Mouse (Mus musculus): ENCODE data around the gene Col5a3. TPM values are rescaled to one million over a fixed set of nuclear protein-coding genes. Genes with fewer than 3 reads are reported as not detected.
"Not testable (repeated sequence)": the region's sequence is repeated elsewhere in the genome, so short reads cannot be mapped to it uniquely, and the experiment has no call there.

Gene Col5a3
- 1 to 10 TPM in 3 of 26 experiments, under 1 TPM in 6, not detected in 17; 0.15 to 6.8 (median 0.37) TPM for total RNA-seq (2018; cell fraction: chromatin; rRNA removed)
- under 1 TPM in 4 of 26 experiments, not detected in 22; 0.03 to 0.06 (median 0.05) TPM for total RNA-seq (2018; cell fraction: cytosol; rRNA removed)
- total RNA-seq (2018; cell fraction: nucleus; rRNA removed) = 1 to 10 TPM in 1 of 26 experiments, under 1 TPM in 4, not detected in 21; 0.06 to 1.4 (median 0.12) TPM
- not detected in 3 replicates for polyA plus RNA-seq (2018)

DNA sequence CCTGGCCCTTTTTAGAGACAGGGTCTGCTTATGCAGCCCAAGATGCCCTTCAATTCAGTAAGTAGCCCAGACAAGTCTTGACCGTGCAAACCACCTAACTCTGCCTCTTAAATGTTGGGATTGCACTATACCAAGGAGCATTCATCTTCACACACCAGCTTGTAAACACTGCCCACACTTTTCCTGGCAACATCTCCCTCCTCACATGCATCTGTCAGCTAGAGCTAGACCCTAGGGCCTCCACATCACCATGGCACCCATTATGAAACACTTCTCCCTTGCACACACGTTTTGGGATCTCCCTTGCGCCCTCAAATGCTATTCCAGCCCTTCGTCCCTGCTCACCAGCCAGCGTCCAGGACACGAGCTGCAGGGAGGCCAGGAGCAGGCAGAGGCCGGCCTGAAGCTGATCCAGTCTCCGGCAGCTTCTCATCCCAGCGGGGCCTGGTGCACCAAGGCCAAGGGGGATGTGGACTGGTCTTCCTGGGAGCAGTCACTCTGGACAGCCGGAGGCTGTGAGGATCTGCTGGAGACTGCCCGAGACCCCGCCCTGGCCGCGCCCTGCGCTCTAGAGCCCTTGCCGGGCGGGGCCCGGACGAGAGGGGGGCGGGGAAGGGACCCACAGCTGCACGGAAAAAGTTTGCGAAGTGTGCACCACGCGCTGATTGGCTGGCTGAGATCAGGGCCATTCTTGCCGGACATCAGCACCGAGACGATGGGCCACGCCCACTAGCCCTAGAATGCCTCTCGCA is at the start of gene Col5a3:
Gene Col5a3 (minus strand): TSS at position 547 of the 752 bp plus-strand sequence.
- Histone ChIP-seq H3K79me2 (ENCODE audit: inconsistent target) (no peaks in the 10 kb centered on the region), H3K27ac (no peak within 1 kb of the TSS), H3K4me3 (ENCODE audit: inconsistent target) (no peak within 1 kb of the TSS), H3K36me3 (ENCODE audit: inconsistent target) (no peaks in the 10 kb centered on the region)
- 11% methylated on average over 28 of the region's 29 CpGs for WGBS (ENCODE audit: missing documents)

DNA sequence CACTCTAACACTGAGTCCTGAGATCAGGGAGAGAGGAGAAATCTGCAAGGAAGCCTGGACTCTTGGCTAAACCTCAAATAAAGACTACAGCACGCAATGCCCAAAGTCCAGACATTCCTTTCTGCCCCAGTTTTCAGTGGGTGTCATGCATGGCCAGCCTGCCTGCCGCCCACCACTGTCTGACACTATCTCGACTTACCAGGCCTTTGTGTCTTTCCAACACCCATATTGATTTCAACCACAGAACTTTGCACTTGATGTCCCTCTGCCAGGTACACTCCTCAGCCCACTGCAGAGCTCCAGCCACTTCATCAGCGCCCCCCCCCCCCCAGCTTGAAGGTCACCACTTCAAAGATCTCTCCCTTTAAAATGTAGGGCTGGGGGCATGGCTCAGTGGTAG is 47.4 kb upstream of the Col5a3 start:
- no peaks in the 10 kb centered on the region for H3K79me2 ChIP-seq (ENCODE audit: inconsistent target)
- no peak overlapping the region for H3K4me3 ChIP-seq (ENCODE audit: inconsistent target)
- no peaks in the 10 kb centered on the region for H3K36me3 ChIP-seq (ENCODE audit: inconsistent target)
- H3K27ac ChIP-seq = no peak overlapping the region
- 61% methylated on average over 4 of the region's 4 CpGs for WGBS (ENCODE audit: missing documents)

DNA sequence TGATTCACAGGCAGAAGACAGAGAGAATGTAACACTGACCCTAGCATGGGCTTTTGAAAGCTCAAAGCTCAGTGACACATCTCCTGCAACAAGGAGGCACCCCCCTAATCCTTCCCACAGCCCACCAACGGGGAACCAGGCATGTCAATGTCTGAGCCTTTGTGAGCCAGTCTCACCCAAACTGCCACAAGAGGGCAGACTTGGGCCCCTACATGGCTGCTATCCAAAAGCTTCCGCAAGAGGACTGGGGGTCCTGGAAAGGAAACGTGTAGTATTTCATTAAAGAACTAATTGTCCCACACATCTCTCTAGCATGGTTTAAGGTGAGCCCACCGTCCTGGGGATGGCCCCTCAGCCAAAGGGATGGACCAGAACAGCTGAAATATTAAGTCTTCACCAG is 47.0 kb upstream of the Col5a3 start:
- WGBS (ENCODE audit: missing documents) = 9% methylated on average over 4 of the region's 4 CpGs
- Histone ChIP-seq H3K79me2 (ENCODE audit: inconsistent target) (no peaks in the 10 kb centered on the region), H3K36me3 (ENCODE audit: inconsistent target) (no peaks in the 10 kb centered on the region), H3K27ac (no peak overlapping the region), H3K4me3 (ENCODE audit: inconsistent target) (no peak overlapping the region)

DNA sequence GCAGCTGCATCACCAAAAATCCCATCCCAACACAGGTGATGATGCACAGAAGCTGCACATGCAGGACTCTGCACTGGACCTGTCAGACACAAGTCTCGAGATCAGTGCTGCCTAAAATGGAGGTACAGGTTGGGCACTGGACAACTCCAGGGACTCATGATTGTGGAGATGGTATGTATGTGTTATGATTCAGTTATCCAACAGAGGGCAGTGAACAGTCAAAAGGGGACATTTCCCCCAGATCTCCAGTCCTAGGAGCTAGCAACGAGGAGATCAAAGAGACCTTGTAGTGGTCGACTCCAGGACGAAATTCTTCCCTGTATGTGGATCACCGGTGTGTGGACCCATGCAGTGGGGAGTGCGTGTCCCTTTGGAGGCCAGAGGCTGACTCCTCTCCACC is 45.1 kb upstream of the Col5a3 start:
- Histone ChIP-seq H3K79me2 (ENCODE audit: inconsistent target) (no peaks in the 10 kb centered on the region), H3K27ac (no peak overlapping the region), H3K4me3 (ENCODE audit: inconsistent target) (no peak overlapping the region), H3K36me3 (ENCODE audit: inconsistent target) (no peaks in the 10 kb centered on the region)
- 50% methylated on average over 6 of the region's 6 CpGs for WGBS (ENCODE audit: missing documents)

DNA sequence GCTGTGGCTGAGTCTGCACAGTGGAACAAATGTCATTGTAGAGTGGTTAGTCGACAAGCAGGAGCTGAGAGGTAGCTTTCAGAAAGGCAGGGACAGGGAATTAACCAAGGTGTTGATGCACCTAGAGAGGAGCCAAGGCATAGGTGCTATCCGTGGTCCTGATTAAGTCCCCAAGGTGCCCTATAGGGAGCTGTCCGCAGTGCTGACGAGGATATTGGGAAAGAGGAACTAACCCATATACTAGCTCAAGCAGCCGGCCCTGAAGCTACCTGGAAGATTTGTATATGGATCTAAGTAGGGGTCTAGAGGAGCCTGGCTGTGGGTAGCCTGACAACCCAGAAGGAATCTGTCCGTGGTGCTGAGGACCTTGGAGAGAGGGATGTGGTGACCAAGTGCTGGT is 42.3 kb upstream of the Col5a3 start:
- 6% methylated on average over 6 of the region's 6 CpGs for WGBS (ENCODE audit: missing documents)
- Histone ChIP-seq H3K36me3 (ENCODE audit: inconsistent target) (no peaks in the 10 kb centered on the region), H3K27ac (no peak overlapping the region), H3K4me3 (ENCODE audit: inconsistent target) (no peak overlapping the region), H3K79me2 (ENCODE audit: inconsistent target) (no peaks in the 10 kb centered on the region)

DNA sequence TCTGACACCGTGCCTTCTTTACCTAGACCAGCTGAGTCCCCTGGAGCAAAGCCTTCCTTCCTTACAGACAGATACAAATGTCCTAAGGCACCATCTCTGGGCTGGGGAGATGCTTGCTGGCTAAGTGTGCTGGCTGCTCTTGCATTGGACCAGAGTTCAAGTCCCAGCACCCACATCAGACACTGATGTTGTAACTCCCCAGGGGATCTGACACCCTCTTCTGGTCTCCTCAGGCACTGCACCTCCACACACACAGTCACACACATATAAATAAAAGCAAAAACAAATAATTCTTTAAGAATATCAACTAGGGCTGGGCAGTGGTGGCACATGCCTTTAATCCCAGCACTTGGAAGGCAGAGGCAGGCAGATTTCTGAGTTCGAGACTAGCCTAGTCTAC is 35.3 kb upstream of the Col5a3 start:
- H3K27ac ChIP-seq = no peak overlapping the region
- H3K79me2 ChIP-seq (ENCODE audit: inconsistent target) = no peaks in the 10 kb centered on the region
- no peak overlapping the region for H3K4me3 ChIP-seq (ENCODE audit: inconsistent target)
- WGBS (ENCODE audit: missing documents) = 100% methylated on average over 2 of the region's 2 CpGs
- no peaks in the 10 kb centered on the region for H3K36me3 ChIP-seq (ENCODE audit: inconsistent target)

DNA sequence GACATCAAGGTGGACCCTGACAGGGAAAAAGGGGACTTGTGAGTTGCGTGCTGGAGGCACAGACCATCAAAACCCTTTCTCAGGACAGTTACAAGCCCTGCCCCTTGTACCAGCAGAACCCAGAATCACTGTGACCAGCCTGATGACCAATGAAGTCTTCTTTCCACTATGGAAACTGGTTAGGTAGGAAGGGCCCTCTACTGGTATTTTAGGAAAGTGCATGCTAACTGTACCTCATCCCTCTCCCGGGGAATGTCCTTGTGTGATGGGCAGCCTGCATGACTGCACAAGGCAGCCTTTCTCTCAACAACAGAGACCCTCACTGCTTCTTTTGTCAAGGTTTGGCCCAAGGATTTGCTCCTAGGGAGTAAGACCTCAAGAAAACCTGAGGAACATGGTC is 27.8 kb upstream of the Col5a3 start:
- Histone ChIP-seq H3K4me3 (ENCODE audit: inconsistent target) (no peak overlapping the region), H3K79me2 (ENCODE audit: inconsistent target) (no peaks in the 10 kb centered on the region), H3K36me3 (ENCODE audit: inconsistent target) (no peaks in the 10 kb centered on the region), H3K27ac (no peak overlapping the region)
- 45% methylated on average over 2 of the region's 2 CpGs for WGBS (ENCODE audit: missing documents)

DNA sequence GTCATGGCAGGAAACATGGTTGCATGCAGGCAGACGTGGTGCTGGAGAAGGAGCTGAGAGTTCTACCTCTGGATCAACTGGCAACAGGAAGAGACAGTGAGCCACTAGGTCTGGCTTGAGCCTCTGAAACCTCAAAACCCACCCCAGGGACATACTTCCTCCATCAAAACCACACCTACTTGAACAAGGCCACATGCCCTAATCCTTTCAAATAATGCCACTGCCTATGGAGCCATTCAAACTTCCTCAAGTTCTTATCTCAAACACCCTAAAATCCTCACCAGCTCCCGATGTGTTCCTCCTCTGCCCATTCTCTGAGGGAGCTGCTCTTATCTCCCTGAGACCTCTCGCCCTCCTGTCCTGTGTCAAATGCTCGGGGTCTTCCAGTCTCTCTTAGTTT is 27.3 kb upstream of the Col5a3 start:
- WGBS (ENCODE audit: missing documents) = 38% methylated on average over 4 of the region's 4 CpGs
- Histone ChIP-seq H3K27ac (no peak overlapping the region), H3K36me3 (ENCODE audit: inconsistent target) (no peaks in the 10 kb centered on the region), H3K4me3 (ENCODE audit: inconsistent target) (no peak overlapping the region), H3K79me2 (ENCODE audit: inconsistent target) (no peaks in the 10 kb centered on the region)

DNA sequence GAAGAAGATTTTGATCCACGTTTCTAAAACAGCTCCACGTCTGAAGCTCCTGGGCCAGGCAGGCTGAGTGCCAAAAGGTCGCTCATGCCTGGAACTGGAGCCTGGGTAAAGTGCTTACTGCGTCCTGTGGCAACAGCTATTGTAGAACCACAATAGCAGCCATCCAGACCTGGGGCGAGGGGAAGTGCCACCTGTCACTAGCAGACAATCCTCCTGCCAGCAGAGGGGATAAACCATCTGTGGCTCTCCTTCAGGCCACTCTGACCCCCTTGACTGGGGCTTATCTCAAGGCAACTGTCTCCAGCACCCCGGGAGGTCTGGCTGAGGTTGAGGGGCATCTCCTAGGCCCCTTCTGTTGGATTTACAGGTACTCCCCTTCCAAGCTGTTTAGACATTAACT is 24.1 kb upstream of the Col5a3 start:
- 76% methylated on average over 5 of the region's 6 CpGs for WGBS (ENCODE audit: missing documents)
- Histone ChIP-seq H3K79me2 (ENCODE audit: inconsistent target) (no peaks in the 10 kb centered on the region), H3K4me3 (ENCODE audit: inconsistent target) (no peak overlapping the region), H3K36me3 (ENCODE audit: inconsistent target) (no peaks in the 10 kb centered on the region), H3K27ac (no peak overlapping the region)

DNA sequence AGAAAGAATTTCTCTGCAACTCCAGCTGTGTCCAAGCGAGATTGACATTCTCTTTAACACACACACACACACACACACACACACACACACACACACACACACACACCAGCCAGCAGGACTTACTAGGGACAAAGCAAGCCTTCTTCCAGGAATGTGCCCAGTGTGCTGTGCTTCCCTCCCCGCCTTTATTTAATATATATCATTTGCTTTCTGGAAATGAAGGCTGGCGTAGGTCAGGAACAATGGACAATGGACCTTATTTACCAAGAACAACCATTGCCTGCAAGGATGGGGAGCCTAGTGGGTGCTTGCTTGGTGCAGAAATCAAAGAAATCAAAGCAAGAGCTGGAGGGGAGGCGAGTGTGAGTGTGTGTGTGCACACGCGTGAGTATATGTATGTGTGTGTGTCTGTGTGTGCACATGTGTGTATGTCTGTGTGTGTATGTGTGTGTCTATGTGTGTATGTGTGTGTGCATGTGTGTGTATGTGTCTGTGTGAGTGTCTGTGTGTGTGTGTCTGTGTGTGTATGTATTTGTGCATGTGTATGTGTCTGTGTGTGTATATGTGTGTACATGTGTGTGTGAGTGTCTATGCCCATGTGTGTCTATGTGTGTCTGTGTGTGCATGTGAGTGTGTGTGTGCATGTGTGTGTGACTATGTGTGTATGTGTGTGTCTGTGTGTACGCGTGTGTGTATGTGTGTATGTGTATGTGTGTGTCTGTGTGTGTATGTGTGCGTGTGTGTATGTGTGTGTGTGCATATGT is 22.5 kb upstream of the Col5a3 start:
- Histone ChIP-seq H3K79me2 (ENCODE audit: inconsistent target) (no peaks in the 10 kb centered on the region), H3K4me3 (ENCODE audit: inconsistent target) (no peak overlapping the region), H3K36me3 (ENCODE audit: inconsistent target) (no peaks in the 10 kb centered on the region), H3K27ac (no peak overlapping the region)
- WGBS (ENCODE audit: missing documents) = 92% methylated on average over 8 of the region's 9 CpGs

DNA sequence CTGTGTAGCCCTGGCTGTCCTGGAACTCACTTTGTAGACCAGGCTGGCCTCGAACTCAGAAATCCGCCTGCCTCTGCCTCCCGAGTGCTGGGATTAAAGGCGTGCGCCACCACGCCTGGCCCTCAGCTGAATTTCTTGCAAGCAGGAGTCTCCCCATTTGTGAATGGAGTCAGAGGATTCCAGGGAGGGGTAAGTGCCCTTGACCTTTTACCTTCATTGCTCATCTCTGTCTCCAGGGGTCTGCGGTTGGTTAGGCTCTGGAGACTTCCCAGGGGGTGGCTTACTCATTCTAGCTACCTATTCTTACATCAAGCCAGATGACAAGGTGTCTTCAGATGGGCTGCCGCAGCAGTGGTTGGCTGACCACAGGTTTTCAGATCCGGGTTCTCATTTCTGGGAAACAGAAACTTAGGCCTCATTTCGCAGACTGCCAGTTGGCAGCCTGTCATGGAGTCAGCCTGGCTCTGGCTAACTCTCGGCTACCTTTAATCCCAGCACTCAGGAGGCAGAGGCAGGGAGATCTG is 20.6 kb upstream of the Col5a3 start:
- not testable (repeated sequence) for H3K79me2 ChIP-seq (ENCODE audit: inconsistent target); H3K27ac ChIP-seq; H3K36me3 ChIP-seq (ENCODE audit: inconsistent target); H3K4me3 ChIP-seq (ENCODE audit: inconsistent target)
- WGBS (ENCODE audit: missing documents) = 88% methylated on average over 9 of the region's 11 CpGs

DNA sequence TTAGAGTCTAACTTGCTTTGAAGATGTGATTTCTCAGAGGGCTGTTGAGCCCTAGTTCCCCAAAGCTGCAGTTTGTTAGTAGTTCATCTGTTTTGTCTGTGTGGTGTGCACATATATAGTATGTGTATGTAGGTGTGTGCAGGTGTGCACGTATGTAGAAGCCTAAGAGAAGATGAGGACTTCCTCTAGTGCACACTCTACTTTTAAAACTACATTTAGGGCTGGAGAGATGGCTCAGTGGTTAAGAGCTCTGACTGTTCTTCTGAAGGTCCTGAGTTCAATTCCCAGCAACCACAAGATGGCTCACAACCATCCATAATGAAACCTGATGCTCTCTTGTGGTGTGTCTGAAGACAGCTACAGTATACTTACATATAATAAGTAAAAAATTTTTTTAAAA is 20.0 kb upstream of the Col5a3 start:
- 100% methylated on average over 1 of the region's 1 CpGs for WGBS (ENCODE audit: missing documents)

DNA sequence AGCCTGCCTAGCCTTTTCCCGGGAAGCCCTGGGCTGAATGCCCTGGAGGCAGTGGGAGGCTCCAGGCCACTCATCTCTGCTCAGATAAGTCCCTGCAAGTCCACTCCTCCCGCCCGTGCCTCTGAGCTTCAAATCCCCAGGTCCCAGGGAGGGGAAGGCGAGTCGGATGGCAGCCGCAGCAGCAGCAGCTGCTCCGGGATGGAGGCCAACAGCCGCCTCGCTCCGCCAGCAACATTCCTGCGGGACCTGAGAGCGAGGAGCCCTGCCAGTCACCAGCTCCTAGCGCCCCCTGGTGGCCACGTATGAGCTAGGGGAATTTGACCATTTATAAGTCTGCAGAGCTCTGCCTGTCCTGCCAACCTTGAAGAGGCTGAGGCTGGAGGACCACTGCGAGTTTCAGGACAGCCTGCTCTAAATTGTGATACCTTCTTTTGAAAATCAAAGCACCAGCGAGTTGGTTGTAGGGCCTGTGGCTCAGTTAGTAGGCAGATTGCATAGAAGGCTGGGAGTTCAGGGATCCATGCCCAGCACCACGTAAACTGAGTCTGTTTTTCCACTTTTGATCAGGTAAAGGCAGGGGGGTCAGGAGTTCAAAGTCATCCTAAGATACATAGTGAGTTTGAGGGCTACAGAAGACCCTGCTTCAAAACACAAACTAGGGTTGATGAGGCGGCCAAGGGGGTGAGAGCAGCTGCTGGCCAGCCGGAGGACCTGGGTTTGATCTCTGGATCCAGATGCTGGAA is 16.2 kb upstream of the Col5a3 start:
- H3K4me3 ChIP-seq (ENCODE audit: inconsistent target) = no peak overlapping the region

More for the DNA sequence above, 20.0 kb upstream of the Col5a3 start:
- no peak overlapping the region for H3K4me3 ChIP-seq (ENCODE audit: inconsistent target)
- H3K79me2 ChIP-seq (ENCODE audit: inconsistent target) = no peaks in the 10 kb centered on the region
- H3K27ac ChIP-seq = no peak overlapping the region
- no peaks in the 10 kb centered on the region for H3K36me3 ChIP-seq (ENCODE audit: inconsistent target)

DNA sequence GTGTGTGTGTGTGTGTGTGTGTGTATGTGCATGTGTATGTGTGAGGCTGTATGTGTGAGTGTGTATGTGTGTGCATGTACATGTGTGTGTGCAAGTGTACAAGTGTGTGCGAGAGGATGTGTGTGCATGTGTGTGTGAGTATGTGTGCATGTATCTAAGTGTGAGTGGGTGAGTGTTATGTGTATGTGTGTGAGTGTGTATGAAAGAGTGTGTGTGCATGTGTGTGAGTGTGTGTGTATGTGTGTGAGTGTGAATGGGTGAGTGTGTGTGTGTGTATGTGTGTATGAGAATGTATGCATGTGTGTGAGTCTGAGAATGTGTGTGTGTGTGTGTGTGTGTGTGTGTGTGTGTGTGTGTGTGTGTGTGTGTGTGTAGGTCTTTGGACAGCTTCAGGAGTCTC is 13.3 kb upstream of the Col5a3 start:
- no peaks in the 10 kb centered on the region for H3K79me2 ChIP-seq (ENCODE audit: inconsistent target)
- no peak overlapping the region for H3K27ac ChIP-seq
- 88% methylated on average over 1 of the region's 1 CpGs for WGBS (ENCODE audit: missing documents)
- no peak overlapping the region for H3K4me3 ChIP-seq (ENCODE audit: inconsistent target)
- H3K36me3 ChIP-seq (ENCODE audit: inconsistent target) = no peaks in the 10 kb centered on the region

More for the DNA sequence above, 16.2 kb upstream of the Col5a3 start:
- H3K79me2 ChIP-seq (ENCODE audit: inconsistent target) = no peaks in the 10 kb centered on the region
- no peak overlapping the region for H3K27ac ChIP-seq
- 18% methylated on average over 19 of the region's 19 CpGs for WGBS (ENCODE audit: missing documents)
- no peaks in the 10 kb centered on the region for H3K36me3 ChIP-seq (ENCODE audit: inconsistent target)
